Mouse (Mus musculus): ENCODE measurements at regions not wholly inside any gene's neighbourhood (a gene's known extent, or its start where the extent isn't known, plus 50 kb on each side); places are given as distances from the start of the nearest gene placed in this dataset.

- intact Hi-C loops (cut with DNase I): no loop called here
- DNase-seq: no peak
Measured at GRCm38 (mm10) chr9:13974870-13975269, 147.4 kb downstream of the Fam76b start.

GRCm38 (mm10) chr9:13978842-13979241 lies 151.3 kb downstream of the Fam76b start:
- DNase-seq: no peak
- intact Hi-C loops (cut with DNase I): no loop called here

- DNase-seq: no peak
- intact Hi-C loops (cut with DNase I): no loop called here
Measured at GRCm38 (mm10) chr9:13987486-13987885, 160.0 kb downstream of the Fam76b start.

GRCm38 (mm10) chr9:13988901-13989300 lies 161.4 kb downstream of the Fam76b start:
- no peak for DNase-seq
- intact Hi-C loops (cut with DNase I): no loop called here

- intact Hi-C loops (cut with DNase I): no loop called here
- no peak for DNase-seq
Measured at GRCm38 (mm10) chr9:13990960-13991359, 163.4 kb downstream of the Fam76b start.

GRCm38 (mm10) chr9:13992728-13993127 lies 165.2 kb downstream of the Fam76b start:
- no peak for DNase-seq
- intact Hi-C loops (cut with DNase I): no loop called here

GRCm38 (mm10) chr9:13999358-13999757 lies 171.8 kb downstream of the Fam76b start:
- intact Hi-C loops (cut with DNase I): no loop called here
- DNase-seq: no peak

- intact Hi-C loops (cut with DNase I): no loop called here
- DNase-seq: peak; percentile 59
Measured at GRCm38 (mm10) chr9:14001517-14001916, 174.0 kb downstream of the Fam76b start.

GRCm38 (mm10) chr9:14002236-14002635 lies 174.7 kb downstream of the Fam76b start:
- DNase-seq: peak; percentile 76

GRCm38 (mm10) chr9:14003163-14003562 lies 175.6 kb downstream of the Fam76b start:
- DNase-seq: no peak
- intact Hi-C loops (cut with DNase I): no loop called here

More at GRCm38 (mm10) chr9:14002236-14002635, 174.7 kb downstream of the Fam76b start:
- intact Hi-C loops (cut with DNase I): no loop called here

- intact Hi-C loops (cut with DNase I): no loop called here
- DNase-seq: no peak
Measured at GRCm38 (mm10) chr9:14006233-14006984, 178.9 kb downstream of the Fam76b start.

- intact Hi-C loops (cut with DNase I): no loop called here
- no peak for DNase-seq
Measured at GRCm38 (mm10) chr9:14009451-14009850, 181.9 kb downstream of the Fam76b start.

- intact Hi-C loops (cut with DNase I): no loop called here
Measured at GRCm38 (mm10) chr9:14010261-14010949, 182.9 kb downstream of the Fam76b start.

GRCm38 (mm10) chr9:14024216-14024615 lies 196.7 kb downstream of the Fam76b start:
- intact Hi-C loops (cut with DNase I): no loop called here
- DNase-seq: peak; percentile 14

More at GRCm38 (mm10) chr9:14010261-14010949, 182.9 kb downstream of the Fam76b start:
- DNase-seq: no peak

GRCm38 (mm10) chr9:14024701-14025100 lies 197.2 kb downstream of the Fam76b start:
- DNase-seq: no peak
- intact Hi-C loops (cut with DNase I): no loop called here

- DNase-seq: no peak
- intact Hi-C loops (cut with DNase I): no loop called here
Measured at GRCm38 (mm10) chr9:14028056-14028455, 200.5 kb downstream of the Fam76b start.

- DNase-seq: no peak
- intact Hi-C loops (cut with DNase I): no loop called here
Measured at GRCm38 (mm10) chr9:14031358-14032047, 204.0 kb downstream of the Fam76b start.

- no peak for DNase-seq
- intact Hi-C loops (cut with DNase I): no loop called here
Measured at GRCm38 (mm10) chr9:14032048-14032362, 204.5 kb downstream of the Fam76b start.

GRCm38 (mm10) chr9:14035526-14035925 lies 208.0 kb downstream of the Fam76b start:
- intact Hi-C loops (cut with DNase I): no loop called here
- DNase-seq: no peak

GRCm38 (mm10) chr9:14041900-14042435 lies 214.5 kb downstream of the Fam76b start:
- DNase-seq: no peak

GRCm38 (mm10) chr9:14048224-14048623 lies 220.7 kb downstream of the Fam76b start:
- intact Hi-C loops (cut with DNase I): no loop called here
- DNase-seq: peak; percentile 52

More at GRCm38 (mm10) chr9:14041900-14042435, 214.5 kb downstream of the Fam76b start:
- intact Hi-C loops (cut with DNase I): no loop called here
